Mouse (Mus musculus): Measurements from ENCODE around the gene Tas1r3. TPM values are rescaled to one million over a fixed set of nuclear protein-coding genes. Genes with fewer than 3 reads are reported as not detected.

Tas1r3 gene
- total and polyA plus RNA-seq, 3 experiments, result 0.62 to 54.9 (median 1.1) TPM

GRCm38 (mm10) chr4:155891011-155891471 is 27.9 kb upstream of the Tas1r3 start:
- Histone ChIP-seq H3K4me3 (ENCODE audit: control insufficient read depth in 1 of 2, insufficient read depth in 1 of 2, low read depth in 2 of 2, low read length in 2 of 2) (peak overlapping the region; percentile 64 to 93), H3K27me3 (ENCODE audit: control insufficient read depth in 1 of 2, insufficient read depth in 2 of 2, low read length in 2 of 2) (no peaks in the 10 kb centered on the region), H3K9me3 (replicated peaks; ENCODE audit: insufficient read depth, low read length) (no peaks in the 10 kb centered on the region), H3K36me3 (ENCODE audit: control insufficient read depth in 1 of 2, insufficient read depth in 2 of 2, low read length in 2 of 2) (peaks cover 0 to 4% of the 10 kb centered on the region in 2 experiments; a peak in 2 of 4 replicates), H3K27ac (ENCODE audit: control insufficient read depth, low read depth, low read length) (peak overlapping the region; percentile 20; the same call in 1 of the 2 replicates), H3K9ac (ENCODE audit: control insufficient read depth, low read depth, low read length, poor library complexity, severe bottlenecking) (peak overlapping the region; percentile 73), H3K4me1 (ENCODE audit: control insufficient read depth in 1 of 2, insufficient read depth in 2 of 2, low read length in 2 of 2) (peaks cover 5 to 17% of the 10 kb centered on the region in 2 experiments; a peak in 3 of 4 replicates), H3K79me2 (ENCODE audit: control insufficient read depth, insufficient read depth, low read length, poor library complexity) (peaks cover 48% of the 10 kb centered on the region)
- TF ChIP-seq ELF1 (IDR thresholded peaks at IDR 0.05; ENCODE audit: low read depth, low read length), result 0 out of 2 replicates have a peak, but pooled peaks have one; percentile 15
- TF ChIP-seq MYB (IDR thresholded peaks at IDR 0.05; ENCODE audit: low read depth, low read length), result no peak
- DNase-seq (ENCODE audit: low read depth, low spot score), result peak; percentile 68

- no peak for DNase-seq (ENCODE audit: low read depth, low spot score)
- H3K9me3 ChIP-seq (replicated peaks; ENCODE audit: insufficient read depth, low read length), result no peaks in the 10 kb centered on the region
- no peak overlapping the region for H3K27ac ChIP-seq (ENCODE audit: control insufficient read depth, low read depth, low read length)
- peaks cover 1 to 4% of the 10 kb centered on the region in 2 experiments; a peak in 3 of 4 replicates for H3K36me3 ChIP-seq (ENCODE audit: control insufficient read depth in 1 of 2, insufficient read depth in 2 of 2, low read length in 2 of 2)
- no peaks in the 10 kb centered on the region for H3K27me3 ChIP-seq (ENCODE audit: control insufficient read depth in 1 of 2, insufficient read depth in 2 of 2, low read length in 2 of 2)
- H3K79me2 ChIP-seq (ENCODE audit: control insufficient read depth, insufficient read depth, low read length, poor library complexity), result peaks cover 36% of the 10 kb centered on the region
- H3K4me1 ChIP-seq (ENCODE audit: control insufficient read depth in 1 of 2, insufficient read depth in 2 of 2, low read length in 2 of 2), result peaks cover 2 to 10% of the 10 kb centered on the region in 2 experiments; a peak in 3 of 4 replicates
- no peak overlapping the region for H3K4me3 ChIP-seq (ENCODE audit: control insufficient read depth in 1 of 2, insufficient read depth in 1 of 2, low read depth in 2 of 2, low read length in 2 of 2)
- no peak overlapping the region for H3K9ac ChIP-seq (ENCODE audit: control insufficient read depth, low read depth, low read length, poor library complexity, severe bottlenecking)
- TF ChIP-seq EP300 (IDR thresholded peaks at IDR 0.05; ENCODE audit: low read depth in 1 of 2, low read length in 2 of 2), result no peak
- TF ChIP-seq USF1 (IDR thresholded peaks at IDR 0.05; ENCODE audit: low read depth, low read length), result no peak
- no peak for TF ChIP-seq SMC3 (IDR thresholded peaks at IDR 0.05; ENCODE audit: low read depth, low read length)
- TF ChIP-seq MYB (IDR thresholded peaks at IDR 0.05; ENCODE audit: low read depth, low read length), result no peak
- TF ChIP-seq E2F4 (IDR thresholded peaks at IDR 0.05; ENCODE audit: borderline replicate concordance, low read depth, low read length), result no peak
- TF ChIP-seq RAD21 (IDR thresholded peaks at IDR 0.05; ENCODE audit: low read depth, low read length), result no peak
- no peak for TF ChIP-seq CHD1 (IDR thresholded peaks at IDR 0.05; ENCODE audit: low read depth, low read length)
- TF ChIP-seq BHLHE40 (IDR thresholded peaks at IDR 0.05; ENCODE audit: borderline replicate concordance, low read depth, low read length), result no peak
- no peak for TF ChIP-seq SIN3A (IDR thresholded peaks at IDR 0.05; ENCODE audit: low read length)
- TF ChIP-seq TBP (IDR thresholded peaks at IDR 0.05; ENCODE audit: low read depth, low read length), result no peak
- no peak for TF ChIP-seq POLR2AphosphoS5 (IDR thresholded peaks at IDR 0.05; ENCODE audit: borderline replicate concordance, low read depth, low read length)
- no peak for TF ChIP-seq MXI1 (IDR thresholded peaks at IDR 0.05; ENCODE audit: low read depth, low read length)
- no peak for TF ChIP-seq GATA1 (IDR thresholded peaks at IDR 0.05; ENCODE audit: low read depth, low read length)
- no peak for TF ChIP-seq KAT2A (conservative IDR thresholded peaks at IDR 0.05; ENCODE audit: low read depth, low read length)
- TF ChIP-seq UBTF (IDR thresholded peaks at IDR 0.05; ENCODE audit: borderline replicate concordance, insufficient read depth, low read depth, low read length), result no peak
- no peak for TF ChIP-seq ZKSCAN1 (IDR thresholded peaks at IDR 0.05; ENCODE audit: low read depth, low read length)
- no peak for TF ChIP-seq MEF2A (IDR thresholded peaks at IDR 0.05; ENCODE audit: extremely low read depth, insufficient replicate concordance, low read depth, low read length, poor library complexity, severe bottlenecking)
These were observed 26.2 kb upstream of the Tas1r3 start for GRCm38 (mm10) chr4:155889316-155889715.

All from MEL (cell line).